In the genomic region with DNA sequence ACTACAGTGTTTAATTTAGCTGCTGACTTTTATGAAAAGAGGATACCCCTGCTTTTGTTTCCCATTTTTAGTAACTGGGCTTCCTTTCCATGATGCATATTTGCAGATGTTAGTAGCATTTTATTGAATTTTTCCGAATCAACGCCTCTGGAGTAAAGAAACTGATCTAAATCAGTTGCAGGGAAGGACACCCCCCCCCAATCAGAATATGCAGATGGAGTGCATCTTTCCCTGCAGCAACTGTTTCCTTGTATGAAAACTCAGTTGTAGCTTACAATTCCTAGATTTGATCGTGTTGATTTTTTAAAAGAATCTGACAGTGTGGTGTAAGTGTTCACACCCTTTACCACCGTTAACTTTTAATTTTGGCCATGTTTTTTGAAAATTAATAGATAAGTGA, we compare ENCODE assay signal across 9 mouse cellular contexts. TPM values are rescaled to one million over a fixed set of nuclear protein-coding genes. Genes with fewer than 3 reads are reported as not detected.
DNase-seq lines count a peak whose midpoint lies in the region; ATAC-seq lines count a peak whose summit lies in the region.
"Had no signal": no experiment of that assay in that cellular context is flagged by ENCODE, and none has a peak within 500 bp of the region (broad histone marks: within the 10 kb centered on the region; RNA-seq: fewer than 3 reads in every experiment).

No protein-coding gene starts in this region.

- DNase-seq in lung, adult 18-20 months = no peak
- DNase-seq in forebrain, embryonic 14.5 days (ENCODE audit: low spot score) = no peak
- DNase-seq in liver, embryonic 11.5 days (ENCODE audit: low spot score) = no peak
- no peak for DNase-seq in adrenal gland, postnatal 10 days
- DNase-seq in left cerebral cortex, postnatal 25 days (ENCODE audit: low spot score in 2 of 2) = no peak
- DNase-seq: layer of hippocampus, adult 9-11 months had no signal

- ATAC-seq in lung, embryonic 15.5 days (ENCODE audit: borderline replicate concordance, extremely low read depth, low FRiP score, low TSS enrichment) = no peak
- no peak for ATAC-seq in forebrain, embryonic 14.5 days
- ATAC-seq in liver, embryonic 11.5 days (replicated peaks; ENCODE audit: low FRiP score) = no peak
- ATAC-seq in stomach, embryonic 15.5 days (ENCODE audit: insufficient read depth, low FRiP score, low read depth) = no peak

- no peaks in the 10 kb centered on the region for H3K27me3 ChIP-seq in lung, embryonic 15.5 days
- H3K27me3 ChIP-seq in forebrain, embryonic 14.5 days (replicated peaks; ENCODE audit: control insufficient read depth, insufficient read depth, low read length) = no peaks in the 10 kb centered on the region
- H3K27me3 ChIP-seq in liver, embryonic 11.5 days (replicated peaks; ENCODE audit: control insufficient read depth, insufficient read depth, low read length) = no peaks in the 10 kb centered on the region
- no peaks in the 10 kb centered on the region for H3K27me3 ChIP-seq in stomach, embryonic 15.5 days (replicated peaks)

- WGBS in lung, embryonic 15.5 days = 54% methylated on average over 4 of the region's 4 CpGs
- 44% methylated on average over 4 of the region's 4 CpGs for WGBS in forebrain, embryonic 14.5 days
- 52% methylated on average over 4 of the region's 4 CpGs for WGBS in liver, embryonic 11.5 days
- WGBS in stomach, embryonic 15.5 days = 53% methylated on average over 4 of the region's 4 CpGs

- 0 out of 2 replicates have a peak overlapping the region, but pooled peaks have one; percentile 84 for H3K9ac ChIP-seq in lung, embryonic 15.5 days
- H3K9ac ChIP-seq in forebrain, embryonic 14.5 days (ENCODE audit: low read length) = peak overlapping the region; percentile 89; the same call in 1 of the 2 replicates
- H3K9ac ChIP-seq in liver, embryonic 11.5 days (ENCODE audit: low read depth, low read length) = no peak overlapping the region
- H3K9ac ChIP-seq in stomach, embryonic 15.5 days = no peak overlapping the region

- no peaks in the 10 kb centered on the region for H3K36me3 ChIP-seq in lung, embryonic 15.5 days
- H3K36me3 ChIP-seq in forebrain, embryonic 14.5 days (ENCODE audit: control insufficient read depth, insufficient read depth, low read length) = no peaks in the 10 kb centered on the region
- no peaks in the 10 kb centered on the region for H3K36me3 ChIP-seq in liver, embryonic 11.5 days (ENCODE audit: control insufficient read depth, insufficient read depth, low read length)
- H3K36me3 ChIP-seq in stomach, embryonic 15.5 days = no peaks in the 10 kb centered on the region

- intact Hi-C loops in left cerebral cortex, postnatal 25 days (cut with DNase I) = loop anchor here (5.0 kb wide), 1 partner anchor 634 kb away; a partner anchor contains a TSS

- H3K4me1 ChIP-seq in lung, embryonic 15.5 days = peaks cover 4% of the 10 kb centered on the region
- peaks cover 7% of the 10 kb centered on the region for H3K4me1 ChIP-seq in forebrain, embryonic 14.5 days (ENCODE audit: control insufficient read depth, insufficient read depth, low read length)
- no peaks in the 10 kb centered on the region; the same call in 1 of the 2 replicates for H3K4me1 ChIP-seq in liver, embryonic 11.5 days (replicated peaks; ENCODE audit: control insufficient read depth, insufficient read depth, low read length)
- no peaks in the 10 kb centered on the region for H3K4me1 ChIP-seq in stomach, embryonic 15.5 days

- peak overlapping the region; percentile 98 for H3K4me3 ChIP-seq in lung, embryonic 15.5 days
- peak overlapping the region; percentile 74 for H3K4me3 ChIP-seq in forebrain, embryonic 14.5 days (ENCODE audit: low read depth, low read length)
- H3K4me3 ChIP-seq in liver, embryonic 11.5 days (ENCODE audit: low read depth, low read length) = no peak overlapping the region; the same call in 1 of the 2 replicates
- no peak overlapping the region for H3K4me3 ChIP-seq in stomach, embryonic 15.5 days (replicated peaks)

- no peak overlapping the region for H3K27ac ChIP-seq in lung, embryonic 15.5 days
- H3K27ac ChIP-seq in forebrain, embryonic 14.5 days (ENCODE audit: low read depth, low read length) = no peak overlapping the region
- no peak overlapping the region for H3K27ac ChIP-seq in liver, embryonic 11.5 days (ENCODE audit: low read depth, low read length)
- no peak overlapping the region for H3K27ac ChIP-seq in stomach, embryonic 15.5 days

- H3K9me3 ChIP-seq in lung, embryonic 15.5 days = no peaks in the 10 kb centered on the region
- H3K9me3 ChIP-seq in forebrain, embryonic 14.5 days (replicated peaks; ENCODE audit: control insufficient read depth, low read length) = no peaks in the 10 kb centered on the region
- no peaks in the 10 kb centered on the region for H3K9me3 ChIP-seq in liver, embryonic 11.5 days (ENCODE audit: control insufficient read depth, low read length)
- H3K9me3 ChIP-seq in stomach, embryonic 15.5 days = no peaks in the 10 kb centered on the region

- H3K4me2 ChIP-seq in lung, embryonic 15.5 days = peak overlapping the region; percentile 82
- H3K4me2 ChIP-seq in forebrain, embryonic 14.5 days (ENCODE audit: low read length) = peak overlapping the region; percentile 73
- peak overlapping the region; percentile 87 for H3K4me2 ChIP-seq in liver, embryonic 11.5 days
- peak overlapping the region; percentile 73 for H3K4me2 ChIP-seq in stomach, embryonic 15.5 days

RNA-seq across cellular contexts. Expression of a gene that starts 2.0 kb away (rescaled TPM):
- polyA plus RNA-seq in lung, embryonic 15.5 days (2015; fragmentation: Nextera tagmentation; extraction: Ambion mirVana) = 13.6 and 14.6 TPM in 2 replicates
- polyA plus RNA-seq in forebrain, embryonic 14.5 days (2014; fragmentation: Nextera tagmentation; extraction: Ambion mirVana) = 36.7 and 39.5 TPM in 2 replicates
- 12.8 and 13.2 TPM in 2 replicates for polyA plus RNA-seq in liver, embryonic 11.5 days (2014; fragmentation: Nextera tagmentation; extraction: Ambion mirVana)
- 15.2 and 19.2 TPM in 2 replicates for polyA plus RNA-seq in stomach, embryonic 15.5 days (2015; fragmentation: Nextera tagmentation; extraction: Ambion mirVana)
- 10 to 100 TPM; 26.5 to 29.5 TPM for total RNA-seq in adrenal gland, postnatal 10 days (2021)
- total RNA-seq in left cerebral cortex, postnatal 25 days (2021) = 10 to 100 TPM; 63.4 to 70.9 TPM

RNA-seq across cellular contexts. Expression of a gene that starts 34.1 kb away (rescaled TPM):
- polyA plus RNA-seq in lung, embryonic 15.5 days (2015; fragmentation: Nextera tagmentation; extraction: Ambion mirVana) = not detected in 2 replicates
- not detected in 2 replicates for polyA plus RNA-seq in forebrain, embryonic 14.5 days (2014; fragmentation: Nextera tagmentation; extraction: Ambion mirVana)
- polyA plus RNA-seq in liver, embryonic 11.5 days (2014; fragmentation: Nextera tagmentation; extraction: Ambion mirVana) = not detected in 2 replicates
- not detected in 2 replicates for polyA plus RNA-seq in stomach, embryonic 15.5 days (2015; fragmentation: Nextera tagmentation; extraction: Ambion mirVana)
- total RNA-seq in adrenal gland, postnatal 10 days (2021) = not detected
- not detected for total RNA-seq in left cerebral cortex, postnatal 25 days (2021)
- polyA plus RNA-seq: erythroblast, embryonic 14.5 days had no signal

Comparison
In these comparisons a context has a peak if more than half of its experiments do, and no peak if none do; other contexts are left out.
1. H3K4me3 ChIP-seq: peak in lung, embryonic 15.5 days (single experiment) and forebrain, embryonic 14.5 days (single experiment); none in liver, embryonic 11.5 days (single experiment) and stomach, embryonic 15.5 days (single experiment).
2. H3K9ac ChIP-seq: peak in lung, embryonic 15.5 days (single experiment) and forebrain, embryonic 14.5 days (single experiment); none in liver, embryonic 11.5 days (single experiment) and stomach, embryonic 15.5 days (single experiment).
3. Peak in every context shown above with its lines, with median percentiles within 50 percentile points of each other: H3K4me2 ChIP-seq.